Mouse (Mus musculus) kidney, adult 18-20 months (tissue): Measurements from ENCODE around the gene Plekhh2.

Experiments
- DNase-seq: peaks from one replicate; pipeline ENCODE4 v3.0.0; 2021

Plekhh2 gene

DNA sequence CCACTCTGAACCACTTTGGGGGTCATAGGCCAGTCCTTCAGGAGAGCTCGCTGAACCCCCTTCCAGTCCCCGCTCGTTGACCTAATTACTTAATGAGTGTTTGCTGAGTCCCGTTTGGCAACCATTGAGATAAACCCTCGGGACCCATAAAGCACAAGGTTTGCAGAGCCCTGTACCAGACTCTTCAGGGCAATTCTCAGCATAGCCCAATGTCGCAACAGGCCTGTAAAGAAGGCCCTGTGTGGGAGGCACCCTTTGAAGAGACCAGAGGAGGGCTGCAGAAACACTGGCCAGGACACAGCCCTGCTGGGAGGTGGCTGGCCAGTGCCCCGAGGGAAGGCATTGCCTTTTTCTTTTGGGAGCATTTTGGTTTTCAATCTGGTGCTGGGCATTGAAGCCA lies 100.3 kb downstream of the Plekhh2 start:
- DNase-seq = no peak

DNA sequence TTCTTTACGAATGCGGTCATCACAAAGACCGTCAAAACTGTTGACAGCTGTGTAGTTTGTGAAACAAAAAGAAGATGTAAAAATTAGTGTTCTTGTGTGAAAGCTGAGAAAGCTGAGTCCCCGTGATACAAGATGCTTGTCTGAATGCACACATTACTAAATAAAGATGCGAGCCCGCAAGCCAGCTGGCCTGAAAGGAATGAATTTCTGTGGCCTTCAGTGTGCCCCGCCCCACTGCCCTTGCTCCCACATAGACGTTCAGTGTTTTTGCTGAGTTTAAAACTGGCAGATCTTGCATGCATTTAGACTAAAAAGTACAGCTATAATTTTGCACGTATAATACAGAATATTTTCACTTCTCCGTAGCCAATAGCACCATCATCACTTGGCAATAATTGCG lies 104.1 kb downstream of the Plekhh2 start:
- no peak for DNase-seq

DNA sequence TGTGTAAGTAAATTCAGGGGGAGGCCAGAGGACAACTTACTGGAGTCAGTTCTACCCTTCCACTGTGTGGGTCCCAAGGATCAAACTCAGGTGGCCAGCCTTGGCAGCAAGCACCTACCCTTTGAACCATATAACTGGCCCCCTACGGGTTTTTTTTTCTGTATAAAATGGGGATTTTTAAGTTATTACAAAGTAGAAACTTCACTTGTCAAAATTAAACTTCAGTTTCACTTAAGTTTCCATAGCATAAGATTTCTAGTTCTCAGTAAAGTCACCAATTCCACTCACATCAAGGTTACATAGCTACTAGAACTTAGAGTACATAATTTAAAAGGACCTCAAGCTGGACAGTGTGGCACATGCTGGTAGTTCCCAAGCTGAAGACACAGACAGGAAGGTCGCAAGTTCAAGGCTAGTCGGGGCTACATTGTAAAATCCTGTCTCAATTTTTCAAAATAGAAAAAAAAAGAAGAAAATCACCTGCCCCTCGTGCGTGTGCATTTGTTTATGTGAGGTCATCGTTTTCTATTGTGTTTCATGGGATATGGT lies 104.9 kb downstream of the Plekhh2 start:
- DNase-seq = no peak

DNA sequence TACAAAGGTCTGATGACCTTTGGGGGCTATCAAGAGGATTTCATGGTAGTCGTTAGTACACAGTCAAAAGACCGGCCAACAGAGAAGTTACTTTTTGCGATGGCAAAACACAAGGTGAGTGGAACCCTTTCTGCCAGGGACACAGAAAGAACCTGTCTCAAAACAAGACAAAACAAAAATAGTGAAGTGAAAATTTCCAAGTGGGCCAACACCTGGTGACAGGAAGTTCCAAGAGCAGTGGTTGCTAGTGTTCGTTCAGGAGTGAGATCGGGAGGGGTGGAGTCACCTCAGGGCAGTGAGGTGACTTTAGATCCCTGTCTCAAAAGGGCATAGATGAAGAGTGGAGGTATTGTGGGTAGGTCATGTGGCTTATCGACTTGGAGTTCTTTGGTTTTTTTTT lies 106.3 kb downstream of the Plekhh2 start:
- DNase-seq = no peak

DNA sequence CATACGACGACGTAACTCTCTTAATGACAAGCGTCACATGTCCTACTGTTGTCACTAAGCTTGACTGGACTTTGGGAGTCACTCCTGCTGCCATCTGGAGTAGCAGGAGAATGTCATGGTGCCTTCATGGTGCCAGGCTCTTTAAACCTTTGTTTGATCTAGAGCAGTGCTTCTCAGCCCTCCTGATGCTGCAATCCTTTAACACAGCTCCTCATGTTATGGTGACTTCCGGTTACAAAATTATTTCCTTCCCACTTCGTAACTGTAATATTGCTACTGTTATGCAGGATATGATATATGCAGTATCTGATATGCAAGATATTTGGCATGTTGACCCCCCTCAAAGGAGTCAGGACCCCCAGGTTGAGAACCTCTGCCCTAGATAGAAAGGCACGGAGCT lies 107.4 kb downstream of the Plekhh2 start:
- no peak for DNase-seq

DNA sequence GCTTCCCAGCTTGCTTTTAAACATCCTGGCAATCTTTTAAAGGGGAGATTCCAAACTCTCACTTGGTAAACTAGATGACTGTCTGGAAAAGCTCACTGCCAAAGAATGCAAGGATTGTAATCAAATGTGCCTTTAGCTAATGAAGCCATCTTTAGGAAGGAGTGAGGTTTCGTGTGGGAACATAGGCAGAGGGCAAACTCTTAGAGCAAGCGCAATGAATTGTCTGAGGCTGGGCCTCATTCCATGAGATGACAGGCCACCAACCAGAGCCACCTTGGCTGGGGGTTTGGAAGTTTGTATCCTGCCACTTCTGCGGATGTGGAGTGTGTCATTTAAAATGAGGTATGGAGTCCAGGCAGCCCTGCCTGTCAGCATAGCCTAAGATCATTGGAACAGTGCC lies 108.4 kb downstream of the Plekhh2 start:
- no peak for DNase-seq

DNA sequence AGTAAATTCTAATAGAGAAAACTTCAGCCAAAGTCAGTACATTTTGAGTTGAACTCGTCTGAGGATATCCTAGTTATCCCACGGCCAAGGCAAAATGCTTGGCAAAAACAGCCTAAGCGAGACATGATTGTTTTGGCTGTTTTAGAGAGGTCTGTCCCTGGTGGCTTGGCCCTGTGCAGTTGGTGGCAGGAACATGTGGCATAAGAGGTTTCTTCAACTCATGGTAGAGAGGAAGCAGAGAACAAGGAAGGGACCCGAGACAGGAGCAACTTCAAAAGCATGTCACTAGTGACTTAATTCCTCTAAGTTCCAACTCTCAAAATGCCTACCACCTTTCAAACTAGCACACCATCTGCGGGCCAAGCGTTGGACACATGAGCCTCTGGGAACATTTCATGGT lies 108.9 kb downstream of the Plekhh2 start:
- DNase-seq = no peak

DNA sequence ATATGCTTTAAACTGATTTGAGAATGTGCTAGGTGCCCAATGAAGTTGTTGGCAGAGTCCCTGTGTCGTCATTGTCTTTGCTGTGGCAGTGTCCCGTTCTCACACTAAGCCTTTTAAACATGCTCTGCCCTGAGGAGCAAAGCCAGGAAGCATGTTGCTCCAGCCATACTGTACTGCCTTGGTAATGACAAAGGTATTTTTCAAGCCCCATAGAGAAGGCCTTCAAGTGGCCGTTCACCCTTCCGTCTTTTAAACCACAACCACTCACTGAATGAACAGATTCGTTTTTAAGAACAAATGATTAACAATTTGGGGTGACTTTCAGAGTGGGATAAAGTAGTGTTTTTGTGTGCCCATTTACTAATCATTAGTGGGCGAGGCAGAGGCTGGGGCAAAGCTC lies 109.5 kb downstream of the Plekhh2 start:
- DNase-seq = no peak

DNA sequence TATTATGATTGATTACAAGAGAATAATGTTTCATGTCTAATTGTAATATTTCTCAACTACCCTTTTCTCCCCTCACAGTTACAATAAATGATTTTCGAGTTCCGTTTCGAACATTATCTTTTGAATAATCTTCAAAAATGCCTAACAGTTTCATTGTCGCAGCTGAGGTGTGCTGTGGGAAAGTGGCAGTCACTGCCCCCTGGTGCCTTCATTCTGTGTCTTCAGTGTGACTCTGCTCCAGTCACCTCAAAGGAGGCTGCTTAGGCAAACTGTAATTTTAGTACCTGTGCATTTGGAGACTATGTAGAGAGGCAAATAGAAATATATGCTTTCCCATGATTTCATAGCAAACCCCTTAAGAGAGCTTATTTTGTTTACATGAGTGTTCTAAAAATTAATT lies 110.3 kb downstream of the Plekhh2 start:
- no peak for DNase-seq

DNA sequence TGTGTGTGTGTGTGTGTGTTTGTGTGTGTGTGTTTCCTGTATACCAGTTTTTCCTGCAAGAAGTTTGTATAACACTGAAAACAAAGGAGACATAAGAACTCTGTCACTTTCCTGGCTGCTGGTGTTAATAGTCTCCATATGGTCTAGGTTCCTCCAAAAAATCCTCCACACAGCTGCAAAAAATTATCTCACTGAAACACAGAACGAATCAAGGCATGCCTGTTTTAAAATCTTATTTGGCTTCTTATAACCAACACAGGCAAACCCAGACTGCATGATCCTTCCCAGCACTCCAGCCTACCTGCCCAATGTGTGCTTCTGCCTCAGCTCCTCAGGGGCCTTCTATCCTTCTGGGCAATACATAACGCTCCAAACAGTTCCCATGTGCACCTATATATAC lies 111.2 kb downstream of the Plekhh2 start:
- DNase-seq = no peak

DNA sequence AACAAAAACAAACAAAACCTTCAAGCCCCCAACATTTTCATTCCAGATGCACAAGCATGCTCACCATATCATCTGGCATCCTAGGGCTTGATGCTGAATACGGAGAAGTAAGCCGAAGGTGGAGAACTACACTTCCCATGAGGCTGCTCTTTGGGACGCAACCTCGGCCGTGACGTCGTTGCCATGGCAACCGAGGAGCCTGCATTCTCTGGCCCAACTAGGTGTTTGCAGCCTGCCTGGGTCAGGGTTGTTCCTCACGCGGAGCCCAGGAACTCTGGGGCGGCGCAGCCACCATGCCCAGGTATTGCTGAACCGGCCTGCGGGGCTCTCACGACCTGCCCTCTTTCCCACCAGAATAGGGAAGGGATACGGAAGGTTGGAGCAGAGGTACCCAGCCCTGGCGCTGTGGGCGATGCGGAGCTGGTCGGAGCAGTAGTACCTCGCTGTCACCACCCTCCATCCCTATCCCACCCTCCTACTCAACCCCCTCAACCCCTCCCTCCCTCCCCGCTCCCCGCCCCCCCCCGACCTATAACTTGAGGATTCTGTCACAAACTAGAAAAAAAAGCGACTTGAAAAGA lies 114.7 kb downstream of the Plekhh2 start, which contains the start of gene Dync2li1:
Dync2li1 (plus strand) TSS at position 221 of the 581 bp plus-strand sequence.
- DNase-seq = peak; percentile 89

DNA sequence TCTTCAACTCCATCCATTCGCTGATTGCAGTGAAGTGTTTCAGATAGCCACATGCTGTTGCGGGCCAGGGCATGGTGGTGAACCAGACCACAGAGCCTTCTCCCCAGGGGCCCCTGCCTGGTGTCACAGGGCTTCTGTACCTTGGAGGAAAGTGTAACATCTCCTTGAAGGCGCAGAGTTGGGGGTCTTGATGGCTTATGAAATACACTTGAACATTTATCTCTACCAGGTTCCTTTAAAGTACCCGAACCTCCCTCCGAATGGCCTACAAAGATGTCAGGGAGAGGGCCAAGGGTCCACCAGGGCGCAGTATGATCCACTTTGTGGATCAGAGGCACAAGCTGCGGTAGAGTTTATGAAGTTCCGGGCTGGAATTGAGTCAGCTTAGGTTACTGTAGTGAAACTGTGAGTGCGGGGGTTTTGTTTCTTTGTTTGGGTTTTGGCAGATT lies 115.2 kb downstream of the Plekhh2 start:
- DNase-seq = peak; percentile 30

DNA sequence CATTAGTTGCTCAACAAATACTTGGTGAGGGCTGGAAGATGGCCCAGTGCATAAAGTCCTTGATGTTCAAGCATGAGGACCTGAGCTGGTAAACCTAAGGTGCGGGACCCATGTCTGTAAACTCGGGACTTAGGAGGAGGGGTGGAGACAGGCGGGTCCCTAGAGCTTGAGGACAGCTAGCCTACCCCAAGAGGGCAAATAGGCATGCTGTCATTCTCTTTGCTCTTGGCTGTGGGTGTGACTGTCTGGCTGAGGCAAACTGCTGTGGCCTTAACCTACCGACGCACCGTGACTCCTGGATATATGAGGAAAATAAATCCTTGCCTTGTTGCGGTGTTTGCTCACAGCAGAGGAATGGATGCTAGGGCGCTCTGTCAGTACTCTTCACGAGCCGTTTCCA lies 116.0 kb downstream of the Plekhh2 start:
- DNase-seq = no peak

DNA sequence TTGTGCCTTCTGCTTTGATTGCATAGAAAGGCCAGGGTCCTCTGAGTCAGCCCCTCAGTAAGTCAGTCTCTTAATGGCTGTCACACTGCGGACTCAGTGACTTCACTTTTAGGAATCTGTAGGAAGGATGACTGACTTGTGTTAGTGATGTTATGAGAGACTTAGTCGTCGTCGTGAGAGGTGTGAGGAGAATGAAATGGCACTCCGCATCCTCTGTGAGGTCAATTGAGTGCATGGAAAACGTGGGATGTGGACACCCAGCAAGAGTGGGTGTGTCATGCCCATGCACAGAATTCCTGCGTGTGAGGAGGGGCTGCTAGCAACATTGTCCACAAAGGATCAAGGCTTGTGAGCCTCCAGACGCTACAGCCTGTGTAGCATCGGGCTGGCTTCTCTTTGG lies 116.9 kb downstream of the Plekhh2 start:
- no peak for DNase-seq

DNA sequence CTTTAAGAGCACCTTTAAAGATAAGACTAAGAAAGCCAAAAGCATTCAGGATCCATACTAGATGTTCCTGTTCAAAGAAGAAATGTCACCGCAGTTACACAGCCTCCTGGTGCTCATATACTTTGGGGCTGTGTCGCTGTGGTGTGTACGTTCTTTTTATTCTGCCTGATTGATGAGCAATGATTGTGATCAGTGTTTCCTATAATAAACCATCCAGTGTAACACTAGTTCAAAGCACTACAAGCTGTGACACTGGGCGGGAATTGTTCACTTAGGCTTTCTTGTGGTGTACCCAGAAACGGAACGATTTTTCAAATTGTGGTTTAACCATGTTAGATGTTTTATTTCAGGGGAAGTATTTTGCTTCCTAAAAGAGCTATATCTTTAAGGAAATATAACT lies 120.1 kb downstream of the Plekhh2 start:
- no peak for DNase-seq

DNA sequence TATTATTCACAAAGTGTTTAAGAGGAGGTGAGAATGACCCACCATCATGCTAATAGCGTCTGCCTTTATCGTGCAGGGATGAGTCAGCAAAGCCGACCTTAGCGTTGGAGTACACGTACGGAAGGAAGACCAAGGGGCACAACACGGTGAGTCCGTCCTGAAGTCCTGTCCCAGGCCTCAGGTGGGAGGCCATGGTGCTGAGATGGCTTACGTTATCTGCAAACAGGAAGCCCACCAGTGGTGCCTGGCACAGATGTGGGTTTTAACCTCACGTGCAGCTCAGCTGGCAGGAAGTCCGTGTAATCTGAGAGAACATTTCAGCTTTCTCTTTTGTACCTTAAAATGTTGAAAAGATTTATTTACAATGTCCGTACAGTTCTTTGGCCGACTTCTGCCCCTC lies 121.7 kb downstream of the Plekhh2 start:
- no peak for DNase-seq

DNA sequence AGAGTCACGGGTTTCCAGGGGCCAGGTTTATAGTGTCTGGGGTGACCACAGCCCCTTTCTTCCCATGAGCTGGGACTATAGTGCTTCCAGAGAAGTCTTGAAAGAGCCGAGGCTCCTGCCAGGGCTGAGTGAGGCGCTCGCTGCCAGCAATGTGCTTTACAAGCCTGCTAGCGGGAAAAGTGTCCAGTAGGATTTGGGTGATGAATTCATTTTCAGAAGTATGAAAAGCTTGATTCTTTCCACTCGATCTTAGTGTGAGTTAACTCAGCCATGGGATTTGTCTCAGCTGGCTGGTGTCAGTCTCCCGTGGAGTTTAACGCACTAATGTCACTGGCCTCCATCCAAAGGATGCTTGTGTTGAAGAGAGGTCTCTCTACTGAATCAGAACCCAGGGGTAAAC lies 124.6 kb downstream of the Plekhh2 start:
- no peak for DNase-seq

DNA sequence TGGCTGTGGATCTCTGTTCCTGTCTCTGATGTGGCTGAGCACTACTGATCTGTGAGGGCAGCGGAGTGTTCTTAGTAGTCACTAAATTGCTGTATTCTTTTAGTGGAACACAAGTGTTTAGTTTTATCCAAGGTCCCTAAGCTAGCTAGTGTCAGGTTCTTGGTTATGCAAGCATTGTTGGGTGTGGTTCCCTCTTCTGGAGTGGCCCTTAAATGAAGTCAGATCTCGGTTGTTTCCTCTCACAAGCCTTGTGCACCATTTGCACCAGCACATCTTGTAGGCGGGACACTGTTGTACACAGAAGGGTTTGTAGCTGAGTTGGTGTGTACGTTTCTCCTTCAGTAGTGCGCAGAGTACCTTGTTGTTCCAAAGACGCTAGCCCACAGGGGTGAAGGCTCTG lies 126.3 kb downstream of the Plekhh2 start:
- DNase-seq = no peak

DNA sequence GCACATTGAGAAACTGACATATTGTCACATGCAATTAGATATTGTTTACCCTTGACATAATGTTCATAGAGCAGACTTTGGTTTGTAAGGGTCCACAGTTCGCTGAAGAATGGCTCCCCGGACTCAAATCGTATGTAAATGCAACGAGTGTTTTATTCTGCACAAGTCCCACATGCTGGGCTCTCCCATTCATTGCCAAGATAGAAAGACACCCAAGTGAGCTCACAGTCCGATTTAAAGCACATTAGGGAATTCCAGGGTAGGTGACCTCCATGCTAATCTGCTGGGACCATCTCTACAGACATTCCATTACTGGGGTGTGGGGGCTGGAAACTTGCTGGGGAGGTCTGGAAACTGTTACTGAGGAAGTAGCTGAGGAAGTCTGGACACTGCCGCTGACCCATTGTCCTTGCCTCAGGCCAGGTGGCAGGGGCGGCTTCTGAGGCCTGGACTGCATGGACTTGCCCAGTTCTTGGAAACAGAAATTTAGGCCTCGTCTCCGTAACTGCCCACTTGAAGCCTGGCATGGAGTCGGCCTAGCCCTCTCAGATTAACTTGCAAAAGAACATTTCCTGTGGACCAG lies 128.2 kb downstream of the Plekhh2 start:
- DNase-seq = no peak

DNA sequence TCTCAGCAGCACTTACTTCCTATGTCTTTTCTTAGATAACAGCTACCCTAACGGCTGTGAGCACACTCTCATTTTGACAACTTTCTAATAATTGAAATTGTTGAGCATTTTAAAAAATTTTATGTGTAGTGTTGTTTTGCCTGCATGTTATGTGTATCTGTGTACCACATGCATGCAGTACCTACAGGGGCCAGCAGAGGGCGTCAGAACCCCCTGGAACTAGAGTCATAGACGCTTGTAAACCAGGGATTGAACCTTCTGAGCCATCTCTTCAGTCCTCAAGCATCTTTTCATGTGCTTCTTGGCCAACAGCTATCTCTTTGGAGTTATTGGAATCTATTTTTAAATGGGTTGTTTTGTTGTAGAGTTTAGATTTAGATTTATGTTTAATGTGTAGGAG lies 130.2 kb downstream of the Plekhh2 start:
- peak; percentile 70 for DNase-seq

DNA sequence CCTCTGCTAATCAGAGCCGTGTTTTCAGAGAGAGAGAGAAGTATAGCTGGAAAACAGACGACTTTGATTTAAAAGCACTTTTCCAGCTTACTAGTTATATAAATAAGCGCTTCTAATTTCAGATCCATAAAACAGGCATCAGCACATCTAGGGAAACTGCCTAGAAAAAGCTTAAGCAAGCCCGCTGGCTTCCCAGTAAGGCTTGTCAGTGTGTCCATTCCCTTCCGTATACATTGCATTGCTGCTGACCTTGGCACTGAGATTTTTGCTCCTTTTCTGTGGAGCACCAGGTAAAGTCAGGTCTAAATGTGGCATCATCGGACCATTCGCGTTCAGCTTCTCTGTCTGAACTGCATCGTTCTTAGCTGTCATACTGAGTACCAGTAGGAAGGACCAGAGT lies 130.6 kb downstream of the Plekhh2 start:
- no peak for DNase-seq

DNA sequence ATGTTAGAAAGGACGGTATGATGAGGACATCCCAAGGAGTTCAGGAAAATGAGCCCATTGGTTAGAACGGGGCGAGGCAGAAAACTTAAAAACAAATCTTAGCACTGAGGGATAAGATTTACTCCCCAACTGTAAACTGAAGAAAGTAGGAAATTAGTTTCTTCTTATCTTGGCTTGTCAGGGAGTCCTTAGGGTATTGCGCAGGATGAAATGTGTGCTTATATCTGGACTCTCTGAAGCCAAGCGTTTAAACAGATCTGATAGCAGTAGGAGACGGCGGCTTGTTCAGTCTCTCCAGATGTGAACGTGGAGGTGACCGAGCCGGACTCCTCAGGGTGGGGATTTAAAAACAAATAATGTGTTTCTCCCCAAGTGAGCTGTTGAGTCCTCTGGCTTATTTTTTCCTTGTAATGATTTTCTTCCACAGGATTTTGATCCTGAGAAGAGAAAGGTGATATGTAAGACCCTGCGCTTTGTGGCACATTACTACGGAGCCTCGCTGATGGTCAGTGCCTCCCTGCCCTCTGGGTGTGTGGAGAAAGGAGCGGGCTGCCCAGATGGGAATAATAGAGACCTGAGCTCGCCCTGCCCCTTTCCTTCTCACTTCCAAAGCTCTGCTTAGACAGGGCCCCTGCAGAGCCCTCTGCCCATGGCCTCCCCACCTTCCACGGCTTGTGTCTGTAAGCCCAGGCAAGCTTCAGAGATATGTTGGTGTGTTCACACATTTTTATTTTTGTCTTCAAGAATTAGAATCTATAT lies 132.8 kb downstream of the Plekhh2 start:
- DNase-seq = no peak

DNA sequence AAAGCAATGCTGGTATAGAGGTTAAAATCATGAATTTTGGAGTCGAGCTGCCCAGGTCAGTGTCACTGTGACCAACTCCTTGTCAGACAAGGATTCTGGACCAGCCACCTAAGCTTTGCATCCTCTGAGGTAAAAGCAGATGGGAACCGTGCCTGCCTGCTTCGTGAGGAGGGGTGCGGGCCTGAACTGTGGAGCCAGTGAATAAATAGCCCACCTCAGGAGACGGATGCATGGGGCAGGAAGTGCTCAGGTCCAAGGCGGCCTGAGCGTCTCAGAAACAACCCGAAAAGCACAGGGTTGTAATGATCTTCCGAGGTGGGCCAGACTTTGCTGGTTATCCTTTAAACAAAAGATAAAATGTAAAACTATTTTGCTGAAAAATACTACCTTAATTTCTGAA lies 133.4 kb downstream of the Plekhh2 start:
- DNase-seq = no peak

DNA sequence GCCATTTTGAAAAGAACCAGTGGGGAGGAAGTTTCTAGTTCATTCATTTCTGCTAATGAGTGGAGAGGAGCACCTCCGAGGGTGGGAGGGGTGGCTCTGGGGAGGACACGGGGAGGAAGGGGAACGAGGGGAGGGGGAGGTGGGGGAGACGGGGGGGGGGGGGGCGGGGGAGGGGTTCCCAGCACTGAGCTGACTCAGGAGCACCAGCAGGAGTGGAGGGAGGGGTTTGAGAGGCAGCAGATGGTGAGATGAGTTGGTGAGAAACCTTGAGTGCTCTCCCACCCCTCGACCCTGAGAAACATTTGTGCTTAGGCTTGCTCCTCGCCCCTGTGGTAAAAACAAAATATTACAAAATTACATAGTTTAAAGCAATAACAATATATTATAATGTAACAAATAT lies 134.2 kb downstream of the Plekhh2 start:
- no peak for DNase-seq
